Mouse (Mus musculus): ENCODE results near the gene Prr22.

DNA sequence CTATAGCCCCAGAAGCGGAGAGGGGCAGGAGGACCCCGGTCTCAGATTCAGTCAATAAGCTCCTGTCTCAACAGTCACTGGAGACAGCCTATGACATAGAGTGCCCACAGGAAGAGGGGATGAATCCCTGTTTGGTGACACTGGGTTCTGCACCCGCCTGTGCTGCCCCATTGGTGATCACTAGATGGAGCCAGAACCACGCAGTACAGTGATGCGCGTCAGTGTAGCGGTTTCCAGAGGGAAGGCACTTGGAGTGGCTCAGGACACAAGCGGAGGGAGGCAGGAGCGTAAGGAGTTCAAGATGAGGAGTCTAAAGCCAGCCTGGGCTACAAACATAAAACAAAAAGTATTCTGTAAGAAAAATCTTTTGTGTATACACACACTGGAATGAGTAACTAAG is 38.5 kb downstream of the Prr22 start:
- TF ChIP-seq CTCF (IDR thresholded peaks at IDR 0.05; ENCODE audit: extremely low read depth, insufficient read depth, low read length) (peak; percentile 100), POLR2A (IDR thresholded peaks at IDR 0.05; ENCODE audit: extremely low read depth, insufficient read depth, low read length) (no peak)
